Mouse (Mus musculus): ENCODE measurements around the gene Zmynd15. TPM values are rescaled to one million over a fixed set of nuclear protein-coding genes. Genes with fewer than 3 reads are reported as not detected.
"Not testable (repeated sequence)": the region's sequence is repeated elsewhere in the genome, so short reads cannot be mapped to it uniquely, and the experiment has no call there.

Zmynd15 gene
- 1.1 and 1.2 TPM in 2 replicates for polyA plus RNA-seq (2015; fragmentation: Nextera tagmentation; extraction: Ambion mirVana)

- peak; percentile 47; the same call in 1 of the 2 replicates for ATAC-seq
Observed at GRCm38 (mm10) chr11:70458688-70459600, at the start of gene Zmynd15. Gene Zmynd15, plus strand, starts transcription at chr11:70459433.

GRCm38 (mm10) chr11:70409594-70410296 lies 49.5 kb upstream of the Zmynd15 start, which contains the start of gene Pelp1:
Gene Pelp1, minus strand, starts transcription at chr11:70410031.
- H3K4me3 ChIP-seq (ENCODE audit: low read length) = peak within 1 kb of the TSS; percentile 98
- H3K9me3 ChIP-seq (ENCODE audit: control insufficient read depth, low read length) = no peaks in the 10 kb centered on the region
- H3K4me1 ChIP-seq (ENCODE audit: control insufficient read depth, insufficient read depth, low read length) = peaks cover 23% of the 10 kb centered on the region
- peak; percentile 95 for ATAC-seq
- H3K9ac ChIP-seq (ENCODE audit: low read depth, low read length) = peak within 1 kb of the TSS; percentile 99
- peak within 1 kb of the TSS; percentile 91 for H3K4me2 ChIP-seq (ENCODE audit: low read depth, low read length)
- under 1% methylated on average over 59 of the region's 59 CpGs for WGBS
- peak within 1 kb of the TSS; percentile 83 for H3K27ac ChIP-seq (ENCODE audit: low read length)
- H3K27me3 ChIP-seq (replicated peaks; ENCODE audit: control insufficient read depth, insufficient read depth, low read length) = no peaks in the 10 kb centered on the region
- H3K36me3 ChIP-seq (ENCODE audit: control insufficient read depth, insufficient read depth, low read length) = no peaks in the 10 kb centered on the region

More at GRCm38 (mm10) chr11:70458688-70459600, at the start of gene Zmynd15:
- Histone ChIP-seq H3K9ac (ENCODE audit: low read depth, low read length) (peak within 1 kb of the TSS; percentile 70), H3K4me3 (ENCODE audit: low read length) (peak within 1 kb of the TSS; percentile 63), H3K4me1 (ENCODE audit: control insufficient read depth, insufficient read depth, low read length) (peaks cover 7% of the 10 kb centered on the region; the same call in 1 of the 2 replicates), H3K27ac (ENCODE audit: low read length) (no peak within 1 kb of the TSS), H3K27me3 (replicated peaks; ENCODE audit: control insufficient read depth, insufficient read depth, low read length) (peaks cover 6% of the 10 kb centered on the region; the same call in 1 of the 2 replicates), H3K36me3 (ENCODE audit: control insufficient read depth, insufficient read depth, low read length) (no peaks in the 10 kb centered on the region), H3K4me2 (ENCODE audit: low read depth, low read length) (peak within 1 kb of the TSS; percentile 95), H3K9me3 (ENCODE audit: control insufficient read depth, low read length) (no peaks in the 10 kb centered on the region)
- WGBS = 14% methylated on average over 31 of the region's 32 CpGs

- Histone ChIP-seq H3K9ac (ENCODE audit: low read depth, low read length) (peak overlapping the region; percentile 99), H3K9me3 (ENCODE audit: control insufficient read depth, low read length) (no peaks in the 10 kb centered on the region), H3K27me3 (replicated peaks; ENCODE audit: control insufficient read depth, insufficient read depth, low read length) (no peaks in the 10 kb centered on the region), H3K4me1 (ENCODE audit: control insufficient read depth, insufficient read depth, low read length) (peaks cover 23% of the 10 kb centered on the region), H3K27ac (ENCODE audit: low read length) (peak overlapping the region; percentile 83; the same call in 1 of the 2 replicates), H3K4me3 (ENCODE audit: low read length) (peak overlapping the region; percentile 98), H3K4me2 (ENCODE audit: low read depth, low read length) (peak overlapping the region; percentile 91), H3K36me3 (ENCODE audit: control insufficient read depth, insufficient read depth, low read length) (no peaks in the 10 kb centered on the region)
- 57% methylated on average over 6 of the region's 6 CpGs for WGBS
- ATAC-seq = 0 out of 2 replicates have a peak, but pooled peaks have one; percentile 6
Observed at GRCm38 (mm10) chr11:70410297-70410643, 49.0 kb upstream of the Zmynd15 start.

- H3K9ac ChIP-seq (ENCODE audit: low read depth, low read length) = no peak overlapping the region
- ATAC-seq = no peak
- no peak overlapping the region for H3K27ac ChIP-seq (ENCODE audit: low read length)
- no peaks in the 10 kb centered on the region for H3K36me3 ChIP-seq (ENCODE audit: control insufficient read depth, insufficient read depth, low read length)
- H3K4me3 ChIP-seq (ENCODE audit: low read length) = no peak overlapping the region
- no peaks in the 10 kb centered on the region for H3K9me3 ChIP-seq (ENCODE audit: control insufficient read depth, low read length)
- 72% methylated on average over 5 of the region's 5 CpGs for WGBS
- no peaks in the 10 kb centered on the region for H3K27me3 ChIP-seq (replicated peaks; ENCODE audit: control insufficient read depth, insufficient read depth, low read length)
- H3K4me2 ChIP-seq (ENCODE audit: low read depth, low read length) = no peak overlapping the region
- H3K4me1 ChIP-seq (ENCODE audit: control insufficient read depth, insufficient read depth, low read length) = peaks cover 21% of the 10 kb centered on the region
Observed at GRCm38 (mm10) chr11:70412591-70412990, 46.6 kb upstream of the Zmynd15 start.

- no peak overlapping the region for H3K9ac ChIP-seq (ENCODE audit: low read depth, low read length)
- no peak overlapping the region for H3K27ac ChIP-seq (ENCODE audit: low read length)
- H3K4me2 ChIP-seq (ENCODE audit: low read depth, low read length) = no peak overlapping the region
- no peaks in the 10 kb centered on the region for H3K9me3 ChIP-seq (ENCODE audit: control insufficient read depth, low read length)
- ATAC-seq = no peak
- peaks cover 9% of the 10 kb centered on the region for H3K4me1 ChIP-seq (ENCODE audit: control insufficient read depth, insufficient read depth, low read length)
- H3K4me3 ChIP-seq (ENCODE audit: low read length) = no peak overlapping the region
- whole genome bisulfite sequencing = 6% methylated on average over 3 of the region's 3 CpGs
- H3K27me3 ChIP-seq (replicated peaks; ENCODE audit: control insufficient read depth, insufficient read depth, low read length) = no peaks in the 10 kb centered on the region
- H3K36me3 ChIP-seq (ENCODE audit: control insufficient read depth, insufficient read depth, low read length) = no peaks in the 10 kb centered on the region
Observed at GRCm38 (mm10) chr11:70413961-70414360, 45.3 kb upstream of the Zmynd15 start.

- no peaks in the 10 kb centered on the region for H3K27me3 ChIP-seq (replicated peaks; ENCODE audit: control insufficient read depth, insufficient read depth, low read length)
- WGBS = 62% methylated on average over 4 of the region's 4 CpGs
- H3K9ac ChIP-seq (ENCODE audit: low read depth, low read length) = no peak overlapping the region
- no peak overlapping the region for H3K27ac ChIP-seq (ENCODE audit: low read length)
- H3K4me2 ChIP-seq (ENCODE audit: low read depth, low read length) = no peak overlapping the region
- no peaks in the 10 kb centered on the region for H3K4me1 ChIP-seq (ENCODE audit: control insufficient read depth, insufficient read depth, low read length)
- no peak overlapping the region for H3K4me3 ChIP-seq (ENCODE audit: low read length)
- ATAC-seq = no peak
- H3K36me3 ChIP-seq (ENCODE audit: control insufficient read depth, insufficient read depth, low read length) = no peaks in the 10 kb centered on the region
- H3K9me3 ChIP-seq (ENCODE audit: control insufficient read depth, low read length) = no peaks in the 10 kb centered on the region
Observed at GRCm38 (mm10) chr11:70418199-70418598, 41.0 kb upstream of the Zmynd15 start.

- ATAC-seq = no peak
- Histone ChIP-seq H3K9me3 (ENCODE audit: control insufficient read depth, low read length) (no peaks in the 10 kb centered on the region), H3K9ac (ENCODE audit: low read depth, low read length) (no peak overlapping the region), H3K27me3 (replicated peaks; ENCODE audit: control insufficient read depth, insufficient read depth, low read length) (no peaks in the 10 kb centered on the region), H3K4me3 (ENCODE audit: low read length) (no peak overlapping the region), H3K36me3 (ENCODE audit: control insufficient read depth, insufficient read depth, low read length) (no peaks in the 10 kb centered on the region), H3K4me2 (ENCODE audit: low read depth, low read length) (no peak overlapping the region), H3K4me1 (ENCODE audit: control insufficient read depth, insufficient read depth, low read length) (no peaks in the 10 kb centered on the region), H3K27ac (ENCODE audit: low read length) (no peak overlapping the region)
- WGBS = 32% methylated on average over 5 of the region's 5 CpGs
Observed at GRCm38 (mm10) chr11:70419486-70419885, 39.7 kb upstream of the Zmynd15 start.

GRCm38 (mm10) chr11:70426598-70426997 lies 32.6 kb upstream of the Zmynd15 start:
- H3K9me3 ChIP-seq (ENCODE audit: control insufficient read depth, low read length); H3K27ac ChIP-seq (ENCODE audit: low read length): not testable (repeated sequence)
- WGBS = 77% methylated on average over 6 of the region's 6 CpGs

GRCm38 (mm10) chr11:70431574-70431973 lies 27.7 kb upstream of the Zmynd15 start:
- 30% methylated on average over 5 of the region's 5 CpGs for WGBS
- H3K4me1 ChIP-seq (ENCODE audit: control insufficient read depth, insufficient read depth, low read length) = peaks cover 16% of the 10 kb centered on the region
- H3K9ac ChIP-seq (ENCODE audit: low read depth, low read length) = no peak overlapping the region
- H3K4me3 ChIP-seq (ENCODE audit: low read length) = no peak overlapping the region
- H3K27me3 ChIP-seq (replicated peaks; ENCODE audit: control insufficient read depth, insufficient read depth, low read length) = no peaks in the 10 kb centered on the region
- H3K36me3 ChIP-seq (ENCODE audit: control insufficient read depth, insufficient read depth, low read length) = no peaks in the 10 kb centered on the region
- peak overlapping the region; percentile 54 for H3K27ac ChIP-seq (ENCODE audit: low read length)
- peak overlapping the region; percentile 93; the same call in 1 of the 2 replicates for H3K4me2 ChIP-seq (ENCODE audit: low read depth, low read length)
- no peaks in the 10 kb centered on the region for H3K9me3 ChIP-seq (ENCODE audit: control insufficient read depth, low read length)
- no peak for ATAC-seq

More at GRCm38 (mm10) chr11:70426598-70426997, 32.6 kb upstream of the Zmynd15 start:
- not testable (repeated sequence) for H3K36me3 ChIP-seq (ENCODE audit: control insufficient read depth, insufficient read depth, low read length); H3K4me2 ChIP-seq (ENCODE audit: low read depth, low read length); H3K27me3 ChIP-seq (replicated peaks; ENCODE audit: control insufficient read depth, insufficient read depth, low read length); ATAC-seq; H3K4me1 ChIP-seq (ENCODE audit: control insufficient read depth, insufficient read depth, low read length); H3K9ac ChIP-seq (ENCODE audit: low read depth, low read length); H3K4me3 ChIP-seq (ENCODE audit: low read length)
